Comparison of ENCODE assay signal across 12 mouse cellular contexts in genomic region chr13:52046020-52046419, GRCm38 (mm10).
DNase-seq lines count a peak whose midpoint lies in the region; ATAC-seq lines count a peak whose summit lies in the region.
"Had no signal": no experiment of that assay in that cellular context is flagged by ENCODE, and none has a peak within 500 bp of the region (broad histone marks: within the 10 kb centered on the region; RNA-seq: fewer than 3 reads in every experiment).

No protein-coding gene starts in this region.

- H3K4me2 ChIP-seq in forebrain, embryonic 15.5 days (replicated peaks): no peak overlapping the region
- H3K4me2 ChIP-seq in forebrain, embryonic 12.5 days: no peak overlapping the region
- peak overlapping the region; percentile 22 for H3K4me2 ChIP-seq in intestine, embryonic 15.5 days (replicated peaks)
- H3K4me2 ChIP-seq in stomach, embryonic 16.5 days (ENCODE audit: low read depth, low read length): peak overlapping the region; percentile 16; the same call in 1 of the 2 replicates

- 0 out of 2 replicates have a peak overlapping the region, but pooled peaks have one; percentile 16 for H3K9ac ChIP-seq in forebrain, embryonic 15.5 days (replicated peaks)
- H3K9ac ChIP-seq in forebrain, embryonic 12.5 days: no peak overlapping the region
- H3K9ac ChIP-seq in intestine, embryonic 15.5 days: no peak overlapping the region
- H3K9ac ChIP-seq in stomach, embryonic 16.5 days (ENCODE audit: low read length): 0 out of 2 replicates have a peak overlapping the region, but pooled peaks have one; percentile 29

- no peaks in the 10 kb centered on the region for H3K27me3 ChIP-seq in forebrain, embryonic 15.5 days
- H3K27me3 ChIP-seq in forebrain, embryonic 12.5 days: 0 out of 2 replicates have a peak, but pooled peaks cover 3% of the 10 kb centered on the region
- H3K27me3 ChIP-seq in megakaryocyte, embryonic 14.5 days (replicated peaks): no peaks in the 10 kb centered on the region
- no peaks in the 10 kb centered on the region for H3K27me3 ChIP-seq in intestine, embryonic 15.5 days (replicated peaks)
- no peaks in the 10 kb centered on the region for H3K27me3 ChIP-seq in stomach, embryonic 16.5 days (ENCODE audit: control insufficient read depth, insufficient read depth, low read length)

- no peak for DNase-seq in urinary bladder, postnatal 14 days (ENCODE audit: low spot score)
- no peak for DNase-seq in embryo, embryonic 11 days
- DNase-seq: adrenal gland, postnatal 10 days; B cell, adult 2 months; cerebellum, adult 9-11 months had no signal

- WGBS in forebrain, embryonic 15.5 days: 53% methylated on average over 5 of the region's 5 CpGs
- 63% methylated on average over 5 of the region's 5 CpGs for WGBS in forebrain, embryonic 12.5 days
- 30% methylated on average over 5 of the region's 5 CpGs for WGBS in intestine, embryonic 15.5 days
- 33% methylated on average over 5 of the region's 5 CpGs for WGBS in stomach, embryonic 16.5 days

- H3K4me3 ChIP-seq in forebrain, embryonic 15.5 days: no peak overlapping the region
- no peak overlapping the region for H3K4me3 ChIP-seq in forebrain, embryonic 12.5 days (replicated peaks)
- H3K4me3 ChIP-seq in megakaryocyte, embryonic 14.5 days (replicated peaks): peak overlapping the region; percentile 19
- no peak overlapping the region for H3K4me3 ChIP-seq in intestine, embryonic 15.5 days (replicated peaks)
- no peak overlapping the region for H3K4me3 ChIP-seq in stomach, embryonic 16.5 days (replicated peaks; ENCODE audit: low read length)
- H3K4me3 ChIP-seq: erythroblast, embryonic 14.5 days had no signal

- no peaks in the 10 kb centered on the region for H3K9me3 ChIP-seq in forebrain, embryonic 15.5 days
- H3K9me3 ChIP-seq in forebrain, embryonic 12.5 days: no peaks in the 10 kb centered on the region
- H3K9me3 ChIP-seq in megakaryocyte, embryonic 14.5 days: peaks cover 5% of the 10 kb centered on the region; the same call in 1 of the 2 replicates
- no peaks in the 10 kb centered on the region for H3K9me3 ChIP-seq in intestine, embryonic 15.5 days
- H3K9me3 ChIP-seq in stomach, embryonic 16.5 days (replicated peaks; ENCODE audit: control insufficient read depth, low read length): no peaks in the 10 kb centered on the region

- peak overlapping the region; percentile 24; the same call in 1 of the 2 replicates for H3K27ac ChIP-seq in forebrain, embryonic 15.5 days (replicated peaks)
- H3K27ac ChIP-seq in forebrain, embryonic 12.5 days: no peak overlapping the region
- no peak overlapping the region for H3K27ac ChIP-seq in intestine, embryonic 15.5 days
- H3K27ac ChIP-seq in stomach, embryonic 16.5 days (ENCODE audit: low read length): no peak overlapping the region

- peak; percentile 31; the same call in 1 of the 2 replicates for ATAC-seq in forebrain, embryonic 15.5 days (replicated peaks)
- no peak for ATAC-seq in forebrain, embryonic 12.5 days (ENCODE audit: low FRiP score)
- no peak for ATAC-seq in megakaryocyte, adult 5-6 weeks (ENCODE audit: poor library complexity, severe bottlenecking)
- ATAC-seq in intestine, embryonic 15.5 days: no peak
- ATAC-seq in stomach, embryonic 16.5 days (ENCODE audit: insufficient read depth, low FRiP score): no peak

- H3K4me1 ChIP-seq in forebrain, embryonic 15.5 days: peaks cover 46% of the 10 kb centered on the region
- peaks cover 24% of the 10 kb centered on the region for H3K4me1 ChIP-seq in forebrain, embryonic 12.5 days
- peaks cover 76% of the 10 kb centered on the region for H3K4me1 ChIP-seq in megakaryocyte, embryonic 14.5 days
- H3K4me1 ChIP-seq in intestine, embryonic 15.5 days (replicated peaks): peaks cover 21% of the 10 kb centered on the region
- peaks cover 17% of the 10 kb centered on the region for H3K4me1 ChIP-seq in stomach, embryonic 16.5 days (ENCODE audit: control insufficient read depth, insufficient read depth, low read length)

- no peaks in the 10 kb centered on the region for H3K36me3 ChIP-seq in forebrain, embryonic 15.5 days
- no peaks in the 10 kb centered on the region for H3K36me3 ChIP-seq in forebrain, embryonic 12.5 days (replicated peaks)
- H3K36me3 ChIP-seq in megakaryocyte, embryonic 14.5 days (replicated peaks; ENCODE audit: low read length): peaks cover 3% of the 10 kb centered on the region
- H3K36me3 ChIP-seq in intestine, embryonic 15.5 days: no peaks in the 10 kb centered on the region
- H3K36me3 ChIP-seq in stomach, embryonic 16.5 days (ENCODE audit: control insufficient read depth, insufficient read depth, low read length): no peaks in the 10 kb centered on the region

Comparison
In these comparisons a context has a peak if more than half of its experiments do, and no peak if none do; other contexts are left out.
1. H3K9ac ChIP-seq: peak in forebrain, embryonic 15.5 days (single experiment) and stomach, embryonic 16.5 days (single experiment); none in forebrain, embryonic 12.5 days (single experiment) and intestine, embryonic 15.5 days (single experiment).
2. H3K4me2 ChIP-seq: peak in intestine, embryonic 15.5 days (single experiment) and stomach, embryonic 16.5 days (single experiment); none in forebrain, embryonic 15.5 days (single experiment) and forebrain, embryonic 12.5 days (single experiment).